23 mouse cellular contexts compared by ENCODE assay signal in the genomic region with DNA sequence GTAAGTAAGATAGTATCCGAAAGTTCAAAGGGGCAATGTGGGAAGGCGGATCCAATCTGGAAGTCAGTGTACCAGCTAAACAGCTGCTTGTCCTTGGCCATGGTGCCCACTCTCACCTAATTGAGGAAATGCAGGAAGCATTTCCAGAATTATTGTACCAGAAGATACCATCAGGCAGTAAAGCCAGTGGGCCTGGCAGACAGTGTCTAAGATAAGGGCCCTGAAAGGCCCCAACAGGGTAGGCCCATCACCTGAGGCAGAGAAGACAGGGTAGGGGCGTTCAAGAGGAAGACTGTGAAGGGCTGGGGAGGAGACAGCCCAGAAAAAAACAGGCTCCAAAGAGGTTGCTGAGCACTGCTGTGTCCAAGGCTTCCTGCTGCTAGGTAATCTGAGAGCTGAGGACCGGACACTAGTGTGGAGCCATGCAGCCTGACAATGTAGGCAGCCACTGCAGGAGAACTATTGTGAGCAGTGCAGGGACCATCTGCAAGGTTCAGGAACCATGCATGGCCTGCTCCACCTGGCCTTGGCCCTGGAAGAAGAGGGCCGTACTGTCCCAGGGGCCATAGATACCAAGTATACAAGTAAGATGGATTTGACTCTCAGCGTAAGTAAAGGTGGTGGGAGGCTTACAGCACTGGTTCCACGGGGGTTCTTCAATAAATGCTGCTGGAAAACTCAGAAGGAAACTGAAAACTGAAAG. TPM values are rescaled to one million over a fixed set of nuclear protein-coding genes. Genes with fewer than 3 reads are reported as not detected.
A peak's percentile ranks its signal among the peaks of the same experiment; 100 is the strongest.
DNase-seq lines count a peak whose midpoint lies in the region; ATAC-seq and TF ChIP-seq lines count a peak whose summit lies in the region.
"Had no signal": no experiment of that assay in that cellular context is flagged by ENCODE, and none has a peak within 500 bp of the region (broad histone marks: within the 10 kb centered on the region; RNA-seq: fewer than 3 reads in every experiment).

No protein-coding gene starts in this region.

- no peak overlapping the region for H3K27ac ChIP-seq in cerebellum, adult 2 months (ENCODE audit: insufficient read depth, low read length)
- no peak overlapping the region for H3K27ac ChIP-seq in midbrain, embryonic 11.5 days (ENCODE audit: low read depth, low read length)
- H3K27ac ChIP-seq in midbrain, embryonic 13.5 days, result no peak overlapping the region
- peak overlapping the region; percentile 29; the same call in 1 of the 2 replicates for H3K27ac ChIP-seq in intestine, embryonic 16.5 days (ENCODE audit: low read length)
- H3K27ac ChIP-seq: embryonic facial prominence, embryonic 10.5 days; heart, embryonic 10.5 days; hindbrain, embryonic 12.5 days had no signal

- no peak for TF ChIP-seq CTCF in cerebellum, adult 2 months (IDR thresholded peaks at IDR 0.05; ENCODE audit: borderline replicate concordance, insufficient read depth, low read depth, low read length)

- H3K27me3 ChIP-seq in cerebellum, adult 2 months (ENCODE audit: control insufficient read depth, insufficient read depth, low read length), result no peaks in the 10 kb centered on the region
- H3K27me3 ChIP-seq in midbrain, embryonic 11.5 days (ENCODE audit: control insufficient read depth, insufficient read depth, low read length), result no peaks in the 10 kb centered on the region
- no peaks in the 10 kb centered on the region for H3K27me3 ChIP-seq in midbrain, embryonic 13.5 days
- H3K27me3 ChIP-seq in intestine, embryonic 16.5 days (replicated peaks; ENCODE audit: control insufficient read depth, insufficient read depth, low read length), result no peaks in the 10 kb centered on the region
- H3K27me3 ChIP-seq: CH12.LX; hindbrain, embryonic 12.5 days had no signal

- H3K4me3 ChIP-seq in cerebellum, adult 2 months (replicated peaks; ENCODE audit: insufficient read depth, low read depth, low read length), result no peak overlapping the region
- H3K4me3 ChIP-seq in midbrain, embryonic 11.5 days (ENCODE audit: low read depth, low read length), result no peak overlapping the region
- no peak overlapping the region for H3K4me3 ChIP-seq in midbrain, embryonic 13.5 days (replicated peaks)
- H3K4me3 ChIP-seq in intestine, embryonic 16.5 days (ENCODE audit: low read length), result no peak overlapping the region
- H3K4me3 ChIP-seq: embryonic facial prominence, embryonic 10.5 days; heart, embryonic 10.5 days; hindbrain, embryonic 12.5 days had no signal

- peak; percentile 34 to 46 for DNase-seq in cerebellum, adult 2 months
- DNase-seq in cerebellum, postnatal 4 days (ENCODE audit: low spot score in 2 of 2), result no peak
- DNase-seq in midbrain, embryonic 11.5 days (ENCODE audit: low spot score, missing footprints), result peak; percentile 62
- DNase-seq in A20 (ENCODE audit: low read depth, low spot score), result peak; percentile 27
- DNase-seq in right cerebral cortex, postnatal 4 days, result no peak
- no peak for DNase-seq in left cerebral cortex, postnatal 36 days (ENCODE audit: low spot score in 2 of 2)
- DNase-seq: adrenal gland, adult 2 months; adrenal gland, postnatal 25 days; cerebellum, adult 11 months; cerebellum, adult 9-10 months; cerebellum, postnatal 36 days; gastrocnemius, postnatal 10 days; heart, adult 18-20 months; heart, postnatal 10 days; heart, postnatal 4 days had no signal

- intact Hi-C loops in left cerebral cortex, postnatal 36 days (cut with DNase I), result no loop called here

- H3K9me3 ChIP-seq in midbrain, embryonic 11.5 days (ENCODE audit: control insufficient read depth, low read length), result no peaks in the 10 kb centered on the region
- no peaks in the 10 kb centered on the region for H3K9me3 ChIP-seq in midbrain, embryonic 13.5 days
- H3K9me3 ChIP-seq in intestine, embryonic 16.5 days (ENCODE audit: control insufficient read depth, low read length), result no peaks in the 10 kb centered on the region
- H3K9me3 ChIP-seq: embryonic facial prominence, embryonic 10.5 days; heart, embryonic 10.5 days; hindbrain, embryonic 12.5 days had no signal

- no peak overlapping the region for H3K9ac ChIP-seq in midbrain, embryonic 11.5 days (ENCODE audit: low read length)
- no peak overlapping the region for H3K9ac ChIP-seq in midbrain, embryonic 13.5 days (replicated peaks)
- no peak overlapping the region for H3K9ac ChIP-seq in intestine, embryonic 16.5 days (ENCODE audit: low read depth, low read length)
- H3K9ac ChIP-seq: hindbrain, embryonic 12.5 days had no signal

- peaks cover 23% of the 10 kb centered on the region for H3K4me1 ChIP-seq in cerebellum, adult 2 months (ENCODE audit: control insufficient read depth, insufficient read depth, low read length)
- H3K4me1 ChIP-seq in midbrain, embryonic 11.5 days (ENCODE audit: control insufficient read depth, insufficient read depth, low read length), result no peaks in the 10 kb centered on the region
- H3K4me1 ChIP-seq in midbrain, embryonic 13.5 days (replicated peaks), result no peaks in the 10 kb centered on the region
- no peaks in the 10 kb centered on the region for H3K4me1 ChIP-seq in intestine, embryonic 16.5 days (ENCODE audit: control insufficient read depth, insufficient read depth, low read length)
- H3K4me1 ChIP-seq: heart, embryonic 10.5 days; hindbrain, embryonic 12.5 days had no signal

- H3K4me2 ChIP-seq in midbrain, embryonic 11.5 days, result no peak overlapping the region
- no peak overlapping the region for H3K4me2 ChIP-seq in midbrain, embryonic 13.5 days (replicated peaks)
- H3K4me2 ChIP-seq in intestine, embryonic 16.5 days (ENCODE audit: low read depth, low read length), result no peak overlapping the region
- H3K4me2 ChIP-seq: hindbrain, embryonic 12.5 days had no signal

- 66% methylated on average over 7 of the region's 7 CpGs for WGBS in cerebellum, adult 2 months
- 76% methylated on average over 7 of the region's 7 CpGs for WGBS in midbrain, embryonic 11.5 days
- 82% methylated on average over 7 of the region's 7 CpGs for WGBS in midbrain, embryonic 13.5 days
- 82% methylated on average over 7 of the region's 7 CpGs for WGBS in intestine, embryonic 16.5 days

- peaks cover 7% of the 10 kb centered on the region for H3K36me3 ChIP-seq in midbrain, embryonic 11.5 days (ENCODE audit: control insufficient read depth, insufficient read depth, low read length)
- H3K36me3 ChIP-seq in midbrain, embryonic 13.5 days, result peaks cover 48% of the 10 kb centered on the region
- 0 out of 2 replicates have a peak, but pooled peaks cover 13% of the 10 kb centered on the region for H3K36me3 ChIP-seq in intestine, embryonic 16.5 days (ENCODE audit: control insufficient read depth, insufficient read depth, low read length)

- no peak for ATAC-seq in midbrain, embryonic 11.5 days (ENCODE audit: low FRiP score)
- ATAC-seq in midbrain, embryonic 13.5 days, result no peak
- peak; percentile 86 for ATAC-seq in intestine, embryonic 16.5 days
- ATAC-seq: forebrain, embryonic 14.5 days; hindbrain, embryonic 16.5 days had no signal

- TF ChIP-seq POLR2A in cerebellum, adult 2 months (IDR thresholded peaks at IDR 0.05; ENCODE audit: borderline replicate concordance, insufficient read depth, low read length), result no peak

RNA-seq across cellular contexts. Expression of gene Slc37a3, which starts 45.3 kb away (rescaled TPM):
- polyA plus RNA-seq in cerebellum, adult 2 months (2012; rRNA removed), result 26.2 and 27.8 TPM in 2 replicates
- polyA plus RNA-seq in midbrain, embryonic 11.5 days (2014; fragmentation: Nextera tagmentation; extraction: Ambion mirVana), result 43.6 and 50.7 TPM in 2 replicates
- polyA plus RNA-seq in midbrain, embryonic 13.5 days (2015; fragmentation: Nextera tagmentation; extraction: Ambion mirVana), result 59.8 and 60.2 TPM in 2 replicates
- 35.1 and 39.4 TPM in 2 replicates for polyA plus RNA-seq in intestine, embryonic 16.5 days (2015; fragmentation: Nextera tagmentation; extraction: Ambion mirVana)
- 10 to 100 TPM; 70.8 to 79.2 TPM for total RNA-seq in left cerebral cortex, postnatal 36 days (2021)

RNA-seq across cellular contexts. Expression of gene Rab19, which starts 48.8 kb away (rescaled TPM):
- 0.15 and 0.21 TPM in 2 replicates for polyA plus RNA-seq in cerebellum, adult 2 months (2012; rRNA removed)
- 0.23 and 0.30 TPM in 2 replicates for polyA plus RNA-seq in midbrain, embryonic 11.5 days (2014; fragmentation: Nextera tagmentation; extraction: Ambion mirVana)
- polyA plus RNA-seq in midbrain, embryonic 13.5 days (2015; fragmentation: Nextera tagmentation; extraction: Ambion mirVana), result 0.23 and 0.34 TPM in 2 replicates
- polyA plus RNA-seq in intestine, embryonic 16.5 days (2015; fragmentation: Nextera tagmentation; extraction: Ambion mirVana), result 7.7 and 8.8 TPM in 2 replicates
- total RNA-seq in left cerebral cortex, postnatal 36 days (2021), result not detected
- polyA plus RNA-seq: adrenal gland, adult 2 months had no signal

Comparison
In these comparisons a context has a peak if more than half of its experiments do, and no peak if none do; other contexts are left out.
1. DNase-seq: peak in cerebellum, adult 2 months (2 of 2), midbrain, embryonic 11.5 days (single experiment) and A20 (single experiment); none in cerebellum, postnatal 4 days (0 of 2), right cerebral cortex, postnatal 4 days (single experiment) and left cerebral cortex, postnatal 36 days (0 of 2).